Mouse (Mus musculus): ENCODE results near the gene Ppp1r12b.

DNA sequence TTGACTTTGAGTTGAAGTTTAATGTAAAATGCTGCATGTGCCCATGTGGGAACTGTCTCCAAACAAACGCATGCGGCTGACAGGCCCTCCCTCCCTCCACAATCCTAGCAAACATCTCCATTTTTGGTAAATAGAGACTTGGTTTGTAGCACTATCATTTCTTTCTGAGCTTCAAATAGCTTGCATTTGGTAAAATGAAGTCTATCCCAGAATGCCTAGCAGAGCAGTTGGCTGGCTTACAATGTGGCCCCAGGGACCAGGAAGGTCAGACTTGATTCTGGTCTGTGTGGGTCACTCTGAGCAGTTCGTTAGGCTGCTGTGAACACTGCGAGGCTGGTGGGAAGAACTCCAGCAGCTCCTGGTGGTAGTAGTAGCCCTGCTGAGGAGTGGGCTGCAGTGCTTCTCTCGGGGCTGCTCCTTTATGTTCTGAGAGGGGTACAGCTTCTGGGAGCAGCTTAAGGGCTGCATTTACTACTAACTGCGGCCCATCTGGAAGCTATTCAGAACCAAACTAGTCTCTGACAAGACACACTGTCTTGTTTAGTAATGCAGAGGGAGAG is 180.9 kb downstream of the Ppp1r12b start:
- TF ChIP-seq CTCF (IDR thresholded peaks at IDR 0.05; ENCODE audit: extremely low read depth, insufficient read length, insufficient replicate concordance, low read depth, low read length): no peak
- TF ChIP-seq POLR2A (IDR thresholded peaks at IDR 0.05; ENCODE audit: low read depth, low read length): no peak
